Mouse (Mus musculus) heart, postnatal 36 days (tissue): ENCODE results near the gene Loxl4. TPM values are rescaled to one million over a fixed set of nuclear protein-coding genes. Genes with fewer than 3 reads are reported as not detected.

Experiments used
- DNase-seq, 2 experiments: peaks; one replicate each; pipeline ENCODE4 v3.0.0; 2021 to 2022
- intact Hi-C: fragments of 180-260 bp; cut with DNase I; formaldehyde crosslinking; loops from one replicate; pipeline ENCODE4 v1.15.1; 2025
- total RNA-seq, 2 experiments: library from RNA; stranded (reverse); gene quantifications; 2 replicates each; pipeline ENCODE4 v1.2.3; 2021

The Loxl4 gene
- total RNA-seq, 2 experiments from 2014 or later: 1.1 to 1.4 TPM

DNA sequence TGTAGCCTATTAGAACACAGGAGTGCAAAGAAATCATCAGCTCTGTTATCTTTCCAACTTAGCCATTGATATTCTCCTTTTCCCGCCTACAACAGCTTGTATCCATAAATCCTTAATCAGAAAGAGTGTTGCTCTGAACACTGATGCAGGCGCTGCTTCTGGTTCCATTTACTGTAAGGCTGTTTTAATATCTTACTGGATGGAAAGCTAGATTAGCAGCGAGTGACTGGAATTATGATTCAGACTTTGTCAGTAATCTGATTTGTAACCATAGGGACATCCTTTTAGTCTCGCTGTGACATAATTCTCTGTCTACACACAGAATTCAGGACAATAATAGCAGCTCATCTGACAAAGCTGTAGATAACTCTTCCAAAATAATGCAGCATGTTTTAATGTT is 41.3 kb downstream of the Loxl4 start:
- DNase-seq: no peak
- intact Hi-C loops: no loop called here

DNA sequence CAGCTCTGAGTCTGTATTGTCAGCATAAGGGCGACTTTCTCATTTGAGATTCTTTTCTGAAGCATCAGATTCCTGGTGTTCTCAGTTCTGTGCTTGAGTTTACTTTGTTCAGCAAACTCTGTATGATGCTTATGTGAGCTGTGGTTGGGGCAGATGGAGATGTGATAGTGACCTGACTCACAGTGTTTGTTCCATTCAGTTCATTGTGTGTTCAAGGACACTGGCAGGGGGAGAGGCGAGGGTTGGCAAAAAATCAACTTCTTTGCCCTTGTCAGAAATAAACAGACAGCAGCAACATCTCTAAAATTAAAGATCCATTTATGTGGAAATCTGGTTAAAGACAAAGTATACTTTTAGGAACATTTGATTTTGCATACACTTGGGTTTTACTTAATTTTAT is 43.5 kb downstream of the Loxl4 start:
- intact Hi-C loops: no loop called here

DNA sequence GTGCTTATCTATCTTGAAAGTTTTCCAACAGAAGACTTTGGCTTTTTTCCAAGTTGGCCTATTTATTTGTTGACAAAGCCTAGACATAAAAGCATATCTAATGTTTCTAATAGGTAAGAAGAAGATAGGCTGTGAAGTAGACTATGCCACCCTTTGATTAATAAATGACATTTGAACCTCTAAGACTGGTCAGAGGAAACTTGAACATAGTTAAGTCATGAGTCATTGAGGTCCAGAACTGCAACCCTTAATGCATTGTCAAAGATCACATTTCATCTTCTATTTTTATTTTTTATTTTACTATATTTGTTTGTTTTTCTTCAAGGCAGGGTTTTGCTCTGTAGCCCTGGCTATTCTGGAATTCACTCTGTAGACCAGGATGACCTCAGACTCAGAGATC is 45.6 kb downstream of the Loxl4 start:
- intact Hi-C loops: no loop called here
- DNase-seq: no peak

More for the DNA sequence above, 43.5 kb downstream of the Loxl4 start:
- no peak for DNase-seq

DNA sequence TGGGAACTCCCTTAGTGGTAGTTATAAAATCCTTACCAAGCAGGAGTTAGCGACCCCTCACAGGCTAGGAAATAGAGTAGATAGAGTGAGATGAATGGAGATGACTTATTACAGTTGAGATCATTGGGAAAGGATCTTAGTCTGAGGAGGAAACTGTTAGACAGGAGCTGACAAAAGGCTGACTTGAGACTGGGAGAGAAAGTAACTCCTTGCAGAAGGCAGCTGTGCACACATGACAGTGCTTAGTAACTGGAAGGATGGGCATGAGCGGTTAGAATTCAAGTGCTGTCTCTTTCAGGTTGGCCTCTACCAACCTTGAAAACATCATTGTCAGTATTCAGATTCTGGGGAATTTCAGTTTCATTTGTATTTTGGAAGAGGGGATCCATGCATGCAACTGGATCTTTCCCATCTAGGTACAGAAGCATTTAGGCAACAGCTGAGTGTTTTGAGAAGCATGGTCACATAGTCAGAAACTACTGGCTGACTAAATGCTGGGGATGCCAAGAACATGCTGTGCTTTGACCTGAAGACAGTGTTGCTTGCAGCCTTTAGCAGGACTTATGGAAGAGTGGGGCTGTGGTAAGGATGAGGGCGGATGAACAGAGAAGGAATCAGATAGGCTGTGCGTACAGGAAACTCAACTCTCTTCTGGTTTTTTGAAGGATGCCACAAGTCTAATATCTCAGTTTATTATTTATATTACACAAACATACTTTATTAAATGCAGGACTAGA is 46.2 kb downstream of the Loxl4 start:
- DNase-seq: peak in 1 of 2 experiments; percentile 19
- intact Hi-C loops: no loop called here

DNA sequence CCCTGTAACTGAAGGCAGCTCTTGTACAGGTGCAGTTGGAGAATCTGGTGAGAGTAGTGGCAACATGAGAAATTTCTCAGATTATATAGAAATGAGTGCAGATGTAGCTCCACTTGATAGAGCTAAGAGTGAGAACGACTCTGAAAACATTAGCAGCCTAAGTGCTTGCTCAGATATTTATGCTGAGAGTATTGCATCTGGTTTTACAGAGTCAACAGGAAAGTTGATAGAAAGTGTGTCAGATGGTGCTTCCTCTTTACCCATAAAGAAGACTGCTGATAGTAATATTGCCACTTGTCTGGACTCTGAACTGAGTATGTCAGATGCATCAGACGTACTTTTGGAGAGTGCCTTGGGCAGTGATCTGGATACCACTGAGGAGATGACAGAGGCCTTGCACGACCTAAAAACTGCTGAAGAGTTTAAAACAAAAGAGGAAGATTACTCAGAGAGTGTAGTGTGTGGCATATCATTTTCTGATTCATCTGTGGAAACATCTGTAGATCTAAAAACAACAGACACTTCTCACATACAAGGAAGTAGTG is 48.8 kb downstream of the Loxl4 start:
- intact Hi-C loops: no loop called here

DNA sequence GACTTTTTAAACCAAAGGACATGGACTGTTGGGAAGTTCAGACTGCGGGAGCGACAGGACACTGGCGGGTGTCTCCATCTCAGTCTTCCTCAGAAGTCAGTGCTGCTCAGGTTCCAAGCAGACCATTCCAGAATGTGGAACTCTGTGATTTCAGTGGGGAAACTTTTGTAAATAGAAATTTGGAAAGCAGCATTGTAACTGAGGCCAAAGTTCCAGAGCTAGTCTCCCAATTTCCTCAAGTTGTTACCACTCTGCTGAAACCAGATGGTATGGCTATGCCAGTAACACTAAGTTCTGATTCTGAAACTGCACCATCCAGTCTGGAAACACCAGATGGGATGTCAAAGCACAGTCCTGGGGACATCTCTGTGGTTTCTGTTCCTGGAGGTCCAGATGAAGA is 49.6 kb downstream of the Loxl4 start:
- no peak for DNase-seq
- intact Hi-C loops: no loop called here

More for the DNA sequence above, 48.8 kb downstream of the Loxl4 start:
- no peak for DNase-seq

DNA sequence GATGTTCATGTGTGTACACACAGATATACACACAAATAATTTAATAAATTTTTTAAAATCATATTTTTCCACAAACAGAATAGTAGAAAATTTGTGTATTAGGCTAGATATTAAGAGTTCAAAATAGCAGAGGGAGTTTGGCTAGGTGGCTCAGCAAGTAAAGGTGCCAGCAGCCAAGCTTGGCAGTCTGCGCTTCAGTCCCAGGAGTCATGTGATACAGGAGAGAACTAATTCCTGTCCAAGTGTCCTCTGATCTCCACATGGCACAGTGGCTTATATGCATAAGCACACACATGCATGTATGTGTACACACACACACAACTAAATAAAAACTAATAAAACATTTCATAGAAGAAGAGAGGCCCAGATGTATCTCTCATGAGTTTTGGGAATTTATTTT is 50.6 kb downstream of the Loxl4 start:
- DNase-seq: peak in 1 of 2 experiments; percentile 18
- intact Hi-C loops: no loop called here

DNA sequence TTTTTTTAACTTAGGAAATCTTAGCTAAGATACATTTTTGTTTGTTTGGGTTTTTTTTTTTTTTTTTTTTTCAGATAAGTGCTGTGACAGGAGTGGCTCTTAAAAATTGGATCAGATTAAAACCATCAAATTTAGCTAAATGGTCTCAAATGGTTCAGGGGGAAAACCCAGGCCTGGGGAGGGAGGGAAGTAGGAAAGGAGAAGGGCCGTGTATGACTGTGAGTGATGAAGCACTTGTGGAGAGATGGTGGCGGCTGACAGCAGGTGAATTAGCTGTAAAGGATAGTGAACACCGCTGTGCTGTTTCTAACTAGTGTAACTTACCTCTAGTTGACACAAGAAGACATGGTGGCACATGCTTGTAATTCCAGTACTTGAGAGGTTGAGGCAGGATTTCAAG is 53.9 kb downstream of the Loxl4 start:
- no peak for DNase-seq
- intact Hi-C loops: no loop called here

Other genes with a start within 250 kb of the Loxl4 start
- not detected for gene Crtac1, start 181.0 kb downstream of the Loxl4 start, total RNA-seq
- 10 to 100 TPM; 24.7 to 26.9 TPM for gene R3hcc1l, start 94.1 kb downstream of the Loxl4 start, total RNA-seq
- 1 to 10 TPM; 4.6 to 4.7 TPM for gene Pyroxd2, start 140.0 kb upstream of the Loxl4 start, total RNA-seq
- 1 to 10 TPM; 1.0 to 1.8 TPM for gene Hps1, start 167.2 kb upstream of the Loxl4 start, total RNA-seq